Comparison of ENCODE assay signal across 8 mouse cellular contexts in the genomic region with DNA sequence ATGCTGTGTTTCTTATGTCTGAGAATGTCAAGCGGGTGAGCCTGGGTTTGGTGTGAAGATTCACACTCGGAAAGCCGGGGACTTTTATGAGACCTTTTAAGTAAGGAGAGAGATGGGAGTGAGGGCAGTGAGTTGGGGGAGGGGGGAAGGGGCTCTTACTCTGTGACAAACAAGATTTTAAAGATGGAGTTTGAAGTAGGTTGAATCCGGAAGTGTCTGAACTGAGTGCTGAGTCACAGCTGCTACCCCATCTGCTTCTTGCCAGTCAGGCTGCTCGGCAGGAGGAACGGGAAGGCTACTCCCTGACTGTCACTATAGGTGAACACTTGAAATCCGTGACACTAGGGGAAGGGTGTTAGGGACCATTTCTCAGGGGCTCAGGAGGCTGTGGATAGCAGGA. TPM values are rescaled to one million over a fixed set of nuclear protein-coding genes. Genes with fewer than 3 reads are reported as not detected.
A peak's percentile ranks its signal among the peaks of the same experiment; 100 is the strongest.
DNase-seq lines count a peak whose midpoint lies in the region; ATAC-seq and TF ChIP-seq lines count a peak whose summit lies in the region.
"Had no signal": no experiment of that assay in that cellular context is flagged by ENCODE, and none has a peak within 500 bp of the region (broad histone marks: within the 10 kb centered on the region; RNA-seq: fewer than 3 reads in every experiment).

No protein-coding gene starts in this region.

- 34% methylated on average over 7 of the region's 7 CpGs for WGBS in forebrain, embryonic 12.5 days
- 19% methylated on average over 7 of the region's 7 CpGs for WGBS in neural tube, embryonic 14.5 days
- 42% methylated on average over 7 of the region's 7 CpGs for WGBS in intestine, postnatal 0 days

- no peaks in the 10 kb centered on the region for H3K27me3 ChIP-seq in forebrain, embryonic 12.5 days
- no peaks in the 10 kb centered on the region for H3K27me3 ChIP-seq in neural tube, embryonic 14.5 days (ENCODE audit: control insufficient read depth, insufficient read depth, low read length)
- H3K27me3 ChIP-seq in intestine, postnatal 0 days (replicated peaks; ENCODE audit: control insufficient read depth, insufficient read depth, low read length): no peaks in the 10 kb centered on the region

- no peak for TF ChIP-seq CTCF in cortical plate, adult 2 months (IDR thresholded peaks at IDR 0.05; ENCODE audit: extremely low read depth, insufficient read depth, low read length)
- no peak for TF ChIP-seq CTCF in left cerebral cortex, adult 2 months (IDR thresholded peaks at IDR 0.05)
- TF ChIP-seq CTCF in intestine, postnatal 0 days (IDR thresholded peaks at IDR 0.05; ENCODE audit: low read depth): no peak

- peak in 1 of 2 experiments; percentile 46 for DNase-seq in left cerebral cortex, adult 2 months (ENCODE audit: extremely low spot score in 1 of 2, low spot score in 2 of 2)
- DNase-seq in spleen, adult 12 weeks (ENCODE audit: low spot score): no peak
- no peak for DNase-seq in spleen, adult 18-20 months

- no peaks in the 10 kb centered on the region for H3K9me3 ChIP-seq in forebrain, embryonic 12.5 days
- no peaks in the 10 kb centered on the region for H3K9me3 ChIP-seq in neural tube, embryonic 14.5 days (ENCODE audit: control insufficient read depth, low read length)
- H3K9me3 ChIP-seq in intestine, postnatal 0 days (ENCODE audit: control insufficient read depth): no peaks in the 10 kb centered on the region

- H3K9ac ChIP-seq in forebrain, embryonic 12.5 days: no peak overlapping the region
- no peak overlapping the region for H3K9ac ChIP-seq in neural tube, embryonic 14.5 days (replicated peaks; ENCODE audit: low read depth, low read length)
- H3K9ac ChIP-seq in intestine, postnatal 0 days (ENCODE audit: low read depth, low read length): no peak overlapping the region

- ATAC-seq in forebrain, embryonic 12.5 days (ENCODE audit: low FRiP score): peak; percentile 53; the same call in 1 of the 2 replicates
- ATAC-seq in neural tube, embryonic 14.5 days (ENCODE audit: low read depth): no peak
- ATAC-seq in intestine, postnatal 0 days: no peak

- no peak for TF ChIP-seq POLR2A in cortical plate, adult 2 months (IDR thresholded peaks at IDR 0.05; ENCODE audit: extremely low read depth, insufficient read depth, low read length)

- no peak overlapping the region for H3K4me3 ChIP-seq in cortical plate, adult 2 months (ENCODE audit: insufficient read depth, low read length)
- H3K4me3 ChIP-seq in forebrain, embryonic 12.5 days (replicated peaks): no peak overlapping the region
- no peak overlapping the region for H3K4me3 ChIP-seq in left cerebral cortex, adult 2 months
- H3K4me3 ChIP-seq in neural tube, embryonic 14.5 days (ENCODE audit: low read depth, low read length): no peak overlapping the region
- no peak overlapping the region for H3K4me3 ChIP-seq in intestine, postnatal 0 days (ENCODE audit: low read depth, low read length)

- peaks cover 3% of the 10 kb centered on the region for H3K4me1 ChIP-seq in cortical plate, adult 2 months (ENCODE audit: control insufficient read depth, insufficient read depth, low read length)
- peaks cover 12% of the 10 kb centered on the region for H3K4me1 ChIP-seq in forebrain, embryonic 12.5 days
- H3K4me1 ChIP-seq in neural tube, embryonic 14.5 days (ENCODE audit: control insufficient read depth, insufficient read depth, low read length): no peaks in the 10 kb centered on the region
- no peaks in the 10 kb centered on the region for H3K4me1 ChIP-seq in intestine, postnatal 0 days (replicated peaks; ENCODE audit: control insufficient read depth, insufficient read depth, low read length)

- 0 out of 2 replicates have a peak overlapping the region, but pooled peaks have one; percentile 25 for H3K27ac ChIP-seq in cortical plate, adult 2 months (ENCODE audit: insufficient read depth, low read length)
- H3K27ac ChIP-seq in forebrain, embryonic 12.5 days: 0 out of 2 replicates have a peak overlapping the region, but pooled peaks have one; percentile 25
- H3K27ac ChIP-seq in left cerebral cortex, adult 2 months: peak overlapping the region; percentile 12
- 0 out of 2 replicates have a peak overlapping the region, but pooled peaks have one; percentile 8 for H3K27ac ChIP-seq in neural tube, embryonic 14.5 days (ENCODE audit: low read depth, low read length)
- H3K27ac ChIP-seq in intestine, postnatal 0 days (ENCODE audit: low read depth, low read length): no peak overlapping the region
- H3K27ac ChIP-seq: macrophage had no signal

- no peak overlapping the region for H3K4me2 ChIP-seq in forebrain, embryonic 12.5 days
- no peak overlapping the region for H3K4me2 ChIP-seq in neural tube, embryonic 14.5 days (ENCODE audit: low read depth, low read length)
- no peak overlapping the region for H3K4me2 ChIP-seq in intestine, postnatal 0 days (replicated peaks; ENCODE audit: low read depth)

- intact Hi-C loops in left cerebral cortex, adult 2 months (cut with DNase I): loop anchor here (1.0 kb wide), 1 partner anchor 23 kb away; no protein-coding TSS in a partner anchor

- H3K36me3 ChIP-seq in forebrain, embryonic 12.5 days (replicated peaks): no peaks in the 10 kb centered on the region
- H3K36me3 ChIP-seq in neural tube, embryonic 14.5 days (ENCODE audit: control insufficient read depth, insufficient read depth, low read length): no peaks in the 10 kb centered on the region
- H3K36me3 ChIP-seq in intestine, postnatal 0 days (ENCODE audit: control insufficient read depth, insufficient read depth): no peaks in the 10 kb centered on the region

RNA-seq across cellular contexts. Expression of a gene that starts 33.7 kb away (rescaled TPM):
- 0.35 and 0.45 TPM in 2 replicates for polyA plus RNA-seq in cortical plate, adult 2 months (2012; rRNA removed)
- 0.38 and 0.51 TPM in 2 replicates for polyA plus RNA-seq in forebrain, embryonic 12.5 days (2016; fragmentation: Nextera tagmentation; extraction: Ambion mirVana)
- total RNA-seq in left cerebral cortex, adult 2 months (2021): under 1 TPM; 0.57 to 0.61 TPM
- polyA plus RNA-seq in neural tube, embryonic 14.5 days (2014; fragmentation: Nextera tagmentation; extraction: Ambion mirVana): 0.30 and 0.36 TPM in 2 replicates
- polyA plus RNA-seq in intestine, postnatal 0 days (2015; fragmentation: Nextera tagmentation; extraction: Ambion mirVana): 0.30 and 0.39 TPM in 2 replicates
- polyA plus RNA-seq: macrophage had no signal
